Mouse (Mus musculus) CH12.LX (cell line): ENCODE results near the gene Cox14. TPM values are rescaled to one million over a fixed set of nuclear protein-coding genes. Genes with fewer than 3 reads are reported as not detected.

ENCODE experiments used
- DNase-seq: peaks from one replicate; pipeline ENCODE4 v3.0.0-alpha.2; 2013; ENCODE audit errors: extremely low read depth
- H3K27ac ChIP-seq: 2 replicates; pipeline ENCODE4 v1.5.1; 2012; ENCODE audit warnings: low read depth, mild to moderate bottlenecking, control low read depth, moderate library complexity; ENCODE audit not compliant: insufficient read depth
- H3K27me3 ChIP-seq: replicated peaks from 2 replicates; pipeline ENCODE3; 2012; ENCODE audit warnings: inconsistent platforms
- H3K36me3 ChIP-seq, 2 experiments: replicated peaks in 1 of 2; 2 replicates each; pipeline versions ENCODE3 to v1.6.1; 2012; ENCODE audit warnings: inconsistent platforms in 1 of 2, low read length in 1 of 2, mild to moderate bottlenecking in 1 of 2, mixed read lengths in 1 of 2, moderate library complexity in 1 of 2; ENCODE audit not compliant: control insufficient read depth in 1 of 2, insufficient read depth in 1 of 2
- H3K4me1 ChIP-seq, 2 experiments: 2 replicates each; pipeline ENCODE4 v1.6.1; 2012; ENCODE audit warnings: inconsistent platforms in 1 of 2, moderate library complexity in 1 of 2; ENCODE audit not compliant: insufficient read depth in 2 of 2, control insufficient read depth in 1 of 2
- H3K4me2 ChIP-seq: 2 replicates; pipeline ENCODE4 v1.6.1; 2012; ENCODE audit warnings: low read depth, mild to moderate bottlenecking, control low read depth; ENCODE audit not compliant: poor library complexity, insufficient read depth, severe bottlenecking
- H3K4me3 ChIP-seq, 3 experiments: fragments of 150-350 bp in 1 of 3; sonication (generic) in 1 of 3; replicated peaks in 1 of 3; 2 replicates each; pipeline versions ENCODE3 to v1.5.1; 2011 to 2012; ENCODE audit warnings: low read depth in 2 of 3, low read length in 2 of 3, mild to moderate bottlenecking in 2 of 3, moderate library complexity in 2 of 3, control low read depth in 1 of 3, improper control_type of control experiment in 1 of 3, inconsistent platforms in 1 of 3, mixed read lengths in 1 of 3; ENCODE audit not compliant: poor library complexity in 1 of 3
- H3K79me2 ChIP-seq: replicated peaks from 2 replicates; pipeline ENCODE4 v1.6.1; 2012; ENCODE audit warnings: mild to moderate bottlenecking, moderate library complexity; ENCODE audit not compliant: control insufficient read depth, poor library complexity, insufficient read depth, severe bottlenecking; ENCODE audit errors: extremely low read depth
- H3K9ac ChIP-seq: 2 replicates; pipeline ENCODE4 v1.6.1; 2012; ENCODE audit warnings: low read depth, mild to moderate bottlenecking, control low read depth, moderate library complexity; ENCODE audit not compliant: insufficient read depth
- H3K9me3 ChIP-seq: replicated peaks from 2 replicates; pipeline ENCODE3; 2012; ENCODE audit warnings: low read length, inconsistent platforms, mixed read lengths
- BHLHE40 ChIP-seq: IDR thresholded peaks from 2 replicates; pipeline ENCODE4 v1.6.1; 2011; ENCODE audit warnings: mild to moderate bottlenecking, low read depth, low read length, improper control_type of control experiment
- CTCF ChIP-seq, 2 experiments: IDR thresholded peaks in 1 of 2; conservative IDR thresholded peaks in 1 of 2; 2 replicates each; pipeline ENCODE4 v1.5.1; 2011 to 2012; ENCODE audit warnings: low read depth in 2 of 2, low read length in 2 of 2, improper control_type of control experiment in 1 of 2, inconsistent platforms in 1 of 2, mild to moderate bottlenecking in 1 of 2, moderate library complexity in 1 of 2
- ELF1 ChIP-seq: IDR thresholded peaks from 2 replicates; pipeline ENCODE4 v1.6.1; 2014; ENCODE audit warnings: low read depth, mild to moderate bottlenecking, inconsistent platforms, low read length, improper control_type of control experiment
- GABPA ChIP-seq: IDR thresholded peaks from 2 replicates; pipeline ENCODE4 v1.6.1; 2012; ENCODE audit warnings: low read depth, low read length, improper control_type of control experiment, inconsistent platforms; ENCODE audit not compliant: insufficient replicate concordance
- HCFC1 ChIP-seq: IDR thresholded peaks from 2 replicates; pipeline ENCODE4 v1.6.1; 2012; ENCODE audit warnings: low read depth, mild to moderate bottlenecking, inconsistent platforms, low read length, improper control_type of control experiment
- IRF4 ChIP-seq: IDR thresholded peaks from 2 replicates; pipeline ENCODE4 v1.6.1; 2014; ENCODE audit warnings: low read depth, mild to moderate bottlenecking, inconsistent platforms, low read length, improper control_type of control experiment
- JUN ChIP-seq: IDR thresholded peaks from 2 replicates; pipeline ENCODE4 v1.6.1; 2011; ENCODE audit warnings: low read depth, mild to moderate bottlenecking, low read length, improper control_type of control experiment, moderate library complexity; ENCODE audit not compliant: insufficient read depth
- KAT2A ChIP-seq: IDR thresholded peaks from 2 replicates; pipeline ENCODE4 v1.6.1; 2012; ENCODE audit warnings: low read length, improper control_type of control experiment, inconsistent platforms; ENCODE audit not compliant: insufficient replicate concordance
- MXI1 ChIP-seq: IDR thresholded peaks from 2 replicates; pipeline ENCODE4 v1.6.1; 2011; ENCODE audit warnings: mild to moderate bottlenecking, low read depth, low read length, improper control_type of control experiment
- MYC ChIP-seq: IDR thresholded peaks from 2 replicates; pipeline ENCODE4 v1.6.1; 2011; ENCODE audit warnings: low read depth, mild to moderate bottlenecking, improper control_type of control experiment, low read length
- NELFE ChIP-seq: IDR thresholded peaks from 2 replicates; pipeline ENCODE4 v1.6.1; 2011; ENCODE audit warnings: low read depth, low read length, improper control_type of control experiment
- NRF1 ChIP-seq: IDR thresholded peaks from 2 replicates; pipeline ENCODE4 v1.6.1; 2014; ENCODE audit warnings: low read depth, mild to moderate bottlenecking, inconsistent platforms, low read length, improper control_type of control experiment, moderate library complexity
- PAX5 ChIP-seq: IDR thresholded peaks from 2 replicates; pipeline ENCODE4 v1.6.1; 2012; ENCODE audit warnings: low read length, inconsistent platforms, mixed read lengths
- POLR2AphosphoS2 ChIP-seq: IDR thresholded peaks from 2 replicates; pipeline ENCODE4 v1.6.1; 2011; ENCODE audit warnings: low read depth, low read length, improper control_type of control experiment
- RAD21 ChIP-seq: IDR thresholded peaks from 2 replicates; pipeline ENCODE4 v1.6.1; 2011; ENCODE audit warnings: low read depth, mild to moderate bottlenecking, low read length, improper control_type of control experiment, moderate library complexity
- SMC3 ChIP-seq: IDR thresholded peaks from 2 replicates; pipeline ENCODE4 v1.6.1; 2011; ENCODE audit warnings: low read depth, low read length, improper control_type of control experiment
- TCF12 ChIP-seq: IDR thresholded peaks from 2 replicates; pipeline ENCODE4 v1.6.1; 2014; ENCODE audit warnings: low read depth, mild to moderate bottlenecking, inconsistent platforms, low read length, improper control_type of control experiment
- USF1 ChIP-seq: IDR thresholded peaks from 2 replicates; pipeline ENCODE4 v1.6.1; 2014; ENCODE audit warnings: low read depth, mild to moderate bottlenecking, inconsistent platforms, low read length, improper control_type of control experiment
- USF2 ChIP-seq: conservative IDR thresholded peaks from 2 replicates; pipeline ENCODE4 v1.6.1; 2011; ENCODE audit warnings: low read depth, low read length, improper control_type of control experiment
- ZKSCAN1 ChIP-seq: IDR thresholded peaks from 2 replicates; pipeline ENCODE4 v1.6.1; 2012; ENCODE audit warnings: low read depth, inconsistent platforms, low read length, improper control_type of control experiment, borderline replicate concordance
- ZMIZ1 ChIP-seq: IDR thresholded peaks from 2 replicates; pipeline ENCODE4 v1.6.1; 2012; ENCODE audit warnings: low read depth, mild to moderate bottlenecking, inconsistent platforms, low read length, improper control_type of control experiment
- dilution Hi-C: fragments of 300-500 bp; cut with MboI; formaldehyde crosslinking; loops from 2 replicates; pipeline ENCODE4 v1.14.3; 2020; ENCODE audit warnings: low sequenced_read_pairs; ENCODE audit not compliant: extremely low pct_unique_long_range_greater_than_20kb, extremely low pct_ligation_motif_present
- in situ Hi-C: fragments of 300-500 bp; cut with MboI; formaldehyde crosslinking; loops from 3 replicates; pipeline ENCODE4 v1.14.3; 2019; ENCODE audit warnings: low sequenced_read_pairs, low pct_ligation_motif_present, low pct_unique_long_range_greater_than_20kb, mixed read lengths
- polyA plus RNA-seq: library from polyadenylated mRNA; unstranded; fragments of >175 nt; gene quantifications from 2 replicates; pipeline ENCODE4 v1.2.1, GENCODE M21; 2012; ENCODE audit warnings: low read depth; ENCODE audit not compliant: insufficient read length
- total RNA-seq, 2 experiments: library from RNA; depleted of rRNA; stranded (reverse); fragments of 300-350 nt in 1 of 2; fragments of >200 nt in 1 of 2; gene quantifications; 2 replicates each; pipeline ENCODE4 v1.2.3; 2012 to 2014

Cox14 gene
- total and polyA plus RNA-seq, 3 experiments, result 98.8 to 140 (median 119) TPM

DNA sequence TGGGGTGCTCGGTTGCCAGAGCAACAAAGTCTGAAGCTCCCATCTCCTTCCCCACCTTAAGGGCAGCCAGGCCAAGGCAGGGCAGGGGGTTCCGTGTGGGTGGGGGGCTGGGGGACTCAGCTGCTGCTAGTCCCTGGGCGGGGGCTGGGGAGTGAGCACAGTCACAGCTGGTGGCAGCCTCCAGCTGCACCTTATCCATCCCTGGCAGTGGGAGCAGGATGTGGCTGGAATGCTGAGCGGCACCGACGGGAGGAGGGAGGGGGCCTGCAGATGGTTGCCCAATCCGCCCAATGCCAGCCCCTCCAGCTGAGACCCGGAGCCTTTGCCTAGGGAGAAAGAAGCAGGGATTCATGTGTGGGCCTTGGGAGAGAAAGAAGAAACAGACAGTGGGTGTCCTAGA is 48.3 kb upstream of the Cox14 start:
- dilution Hi-C loops, result no loop called here
- no peak overlapping the region for H3K27ac ChIP-seq
- H3K4me2 ChIP-seq, result no peak overlapping the region

DNA sequence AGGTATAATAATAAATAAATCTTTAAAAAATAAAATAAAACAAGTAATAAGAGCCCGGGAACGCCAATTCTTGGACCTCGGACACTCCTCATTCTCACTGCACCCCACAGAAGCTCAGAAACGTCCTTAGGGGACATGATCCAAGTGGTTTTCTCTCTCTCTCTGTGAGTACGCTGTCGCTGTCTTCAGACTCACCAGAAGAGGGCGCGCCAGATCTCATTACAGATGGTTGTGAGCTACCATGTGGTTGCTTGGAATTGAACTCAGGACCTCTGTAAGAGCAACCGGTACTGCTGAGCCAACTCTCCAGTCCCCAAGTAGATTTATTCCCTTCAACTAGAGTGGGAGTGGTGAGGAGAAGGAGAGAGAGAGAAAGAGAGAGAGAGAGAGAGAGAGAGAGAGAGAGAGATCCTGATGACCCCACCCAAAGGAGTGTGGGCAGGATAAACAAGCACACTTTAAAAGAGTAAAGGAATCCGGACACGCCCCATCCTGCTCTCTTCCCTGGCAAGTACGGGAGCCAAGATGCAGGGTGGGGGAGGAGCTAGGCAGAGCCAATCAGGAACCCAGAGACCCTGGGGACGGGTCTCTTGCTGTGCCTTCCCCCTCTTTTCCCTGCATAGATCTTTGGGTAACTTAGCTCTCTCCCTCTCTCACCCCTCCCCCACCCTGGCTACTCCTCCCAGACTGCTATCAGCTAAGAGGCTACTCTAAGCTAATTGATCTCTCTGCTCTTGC is 47.2 kb upstream of the Cox14 start:
- no peak overlapping the region for H3K27ac ChIP-seq
- no peak overlapping the region for H3K4me3 ChIP-seq
- peaks cover 73% of the 10 kb centered on the region for H3K27me3 ChIP-seq
- no peaks in the 10 kb centered on the region for H3K36me3 ChIP-seq
- dilution Hi-C loops (no loop called here), in situ Hi-C loops (no loop called here)
- H3K9ac ChIP-seq, result no peak overlapping the region
- no peak for TF ChIP-seq ZKSCAN1
- TF ChIP-seq KAT2A, result no peak
- no peak for TF ChIP-seq ZMIZ1
- no peak for TF ChIP-seq PAX5
- TF ChIP-seq MYC, result no peak
- TF ChIP-seq NRF1, result no peak
- no peak for TF ChIP-seq USF1
- no peak for TF ChIP-seq USF2
- TF ChIP-seq SMC3, result peak; percentile 28; the same call in 1 of the 2 replicates
- TF ChIP-seq RAD21, result no peak; the same call in none of the 2 replicates
- peak; percentile 50 to 69; a peak in 3 of 4 replicates for TF ChIP-seq CTCF (conservative IDR thresholded peaks at IDR 0.05 in 1 of 2, IDR thresholded peaks at IDR 0.05 in 1 of 2; ENCODE audit: low read depth in 2 of 2, low read length in 2 of 2)
- TF ChIP-seq GABPA, result no peak
- TF ChIP-seq IRF4, result no peak
- TF ChIP-seq POLR2AphosphoS2, result no peak
- no peak for TF ChIP-seq MXI1
- TF ChIP-seq BHLHE40, result no peak
- no peak for TF ChIP-seq ELF1
- no peak for TF ChIP-seq TCF12
- H3K79me2 ChIP-seq, result no peaks in the 10 kb centered on the region
- peaks cover 3% of the 10 kb centered on the region for H3K9me3 ChIP-seq
- H3K4me2 ChIP-seq, result no peak overlapping the region
- DNase-seq, result peak; percentile 53
- H3K4me1 ChIP-seq, result no peaks in the 10 kb centered on the region

More for the DNA sequence above, 48.3 kb upstream of the Cox14 start:
- no peak for TF ChIP-seq PAX5
- TF ChIP-seq NRF1, result no peak
- no peak for TF ChIP-seq SMC3
- TF ChIP-seq HCFC1, result no peak
- TF ChIP-seq JUN, result no peak
- TF ChIP-seq NELFE, result no peak
- no peaks in the 10 kb centered on the region for H3K36me3 ChIP-seq
- no peak overlapping the region for H3K4me3 ChIP-seq
- no peaks in the 10 kb centered on the region for H3K79me2 ChIP-seq
- DNase-seq, result no peak
- in situ Hi-C loops, result no loop called here
- H3K4me1 ChIP-seq, result 0 out of 4 replicates have a peak, but pooled peaks cover 0 to under 1% of the 10 kb centered on the region in 2 experiments
- peaks cover 77% of the 10 kb centered on the region for H3K27me3 ChIP-seq
- H3K9me3 ChIP-seq, result no peaks in the 10 kb centered on the region
- H3K9ac ChIP-seq, result no peak overlapping the region
